Mouse (Mus musculus) liver, postnatal 0 days (tissue): Measurements from ENCODE around the gene Lrrc58.

Source experiments
- CTCF ChIP-seq: sonication (generic); IDR thresholded peaks from 2 replicates; pipeline ENCODE4 v1.5.1; 2016; ENCODE audit warnings: antibody characterized with exemption, low read depth
- EP300 ChIP-seq: IDR thresholded peaks from 2 replicates; pipeline ENCODE4 v1.6.1; 2016; ENCODE audit warnings: antibody characterized with exemption, low read depth, mild to moderate bottlenecking

DNA sequence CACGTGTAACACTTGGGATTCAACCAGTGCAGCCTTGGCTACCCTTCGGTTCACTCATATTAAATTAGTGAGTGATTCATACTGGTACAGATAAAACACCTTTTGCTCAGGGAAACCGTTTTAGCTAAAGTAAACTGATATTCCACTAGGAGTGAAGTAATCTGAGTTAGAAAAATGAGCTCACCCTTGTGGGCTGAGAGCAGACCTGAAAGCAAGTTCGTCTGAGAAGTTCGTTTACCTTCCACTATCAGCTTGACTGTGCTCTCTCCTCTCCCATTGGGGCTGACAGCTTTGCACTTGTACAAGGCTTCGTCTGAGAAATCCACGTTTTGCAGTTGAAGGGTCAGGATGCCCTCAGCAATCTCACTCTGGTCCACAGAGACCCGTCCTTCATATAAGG is 12.6 kb upstream of the Lrrc58 start:
- no peak for TF ChIP-seq CTCF
- no peak for TF ChIP-seq EP300
